Mouse (Mus musculus) liver, embryonic 12.5 days (tissue): ENCODE data around the gene Sod3. TPM values are rescaled to one million over a fixed set of nuclear protein-coding genes. Genes with fewer than 3 reads are reported as not detected.

Source experiments
- ATAC-seq: fragments of 200-750 bp; cut with Nextera tagmentation; 2 replicates; pipeline ENCODE4 v1.8.0; 2017; ENCODE audit warnings: moderate number of reproducible peaks, mild to moderate bottlenecking, moderate library complexity
- H3K27ac ChIP-seq: fragments of 300-500 bp; sonication (generic); 2 replicates; pipeline ENCODE4 v1.5.1; 2016; ENCODE audit warnings: mild to moderate bottlenecking
- H3K27me3 ChIP-seq: fragments of 300-500 bp; sonication (generic); replicated peaks from 2 replicates; pipeline ENCODE4 v1.6.1; 2016; ENCODE audit warnings: mild to moderate bottlenecking, moderate library complexity
- H3K36me3 ChIP-seq: fragments of 300-500 bp; sonication (generic); 2 replicates; pipeline ENCODE4 v1.6.1; 2016; ENCODE audit warnings: mild to moderate bottlenecking, moderate library complexity
- H3K4me1 ChIP-seq: fragments of 300-500 bp; sonication (generic); 2 replicates; pipeline ENCODE4 v1.6.1; 2016
- H3K4me2 ChIP-seq: fragments of 300-500 bp; sonication (generic); 2 replicates; pipeline ENCODE4 v1.6.1; 2016; ENCODE audit warnings: mild to moderate bottlenecking, moderate library complexity
- H3K4me3 ChIP-seq: fragments of 300-500 bp; sonication (generic); 2 replicates; pipeline ENCODE4 v1.5.1; 2016; ENCODE audit warnings: mild to moderate bottlenecking, moderate library complexity
- H3K9ac ChIP-seq: fragments of 300-500 bp; sonication (generic); 2 replicates; pipeline ENCODE4 v1.6.1; 2016; ENCODE audit warnings: mild to moderate bottlenecking, moderate library complexity
- H3K9me3 ChIP-seq: fragments of 300-500 bp; sonication (generic); replicated peaks from 2 replicates; pipeline ENCODE4 v1.6.1; 2016; ENCODE audit warnings: mild to moderate bottlenecking, moderate library complexity
- WGBS: fragments of 180-500 bp; shearing (Covaris S2); methylation state at CpG from one replicate; pipeline ENCODE4 v1.1.7; 2016; ENCODE audit not compliant: insufficient replicate concordance; 5-methylcytosine and 5-hydroxymethylcytosine counted together
- polyA plus RNA-seq: library from polyadenylated mRNA; unstranded; fragments of >200 nt; fragmentation: Nextera tagmentation; extraction: Ambion mirVana; gene quantifications from 2 replicates; pipeline ENCODE4 v1.2.1, GENCODE M21; 2016

Gene Sod3
- polyA plus RNA-seq = 1.9 and 2.0 TPM in 2 replicates

- no peak within 1 kb of the TSS for H3K4me2 ChIP-seq
- no peak for ATAC-seq
These were observed at the start of gene Sod3 for GRCm38 (mm10) chr5:52363468-52364150. Sod3 (plus strand) TSS chr5:52363791.

DNA sequence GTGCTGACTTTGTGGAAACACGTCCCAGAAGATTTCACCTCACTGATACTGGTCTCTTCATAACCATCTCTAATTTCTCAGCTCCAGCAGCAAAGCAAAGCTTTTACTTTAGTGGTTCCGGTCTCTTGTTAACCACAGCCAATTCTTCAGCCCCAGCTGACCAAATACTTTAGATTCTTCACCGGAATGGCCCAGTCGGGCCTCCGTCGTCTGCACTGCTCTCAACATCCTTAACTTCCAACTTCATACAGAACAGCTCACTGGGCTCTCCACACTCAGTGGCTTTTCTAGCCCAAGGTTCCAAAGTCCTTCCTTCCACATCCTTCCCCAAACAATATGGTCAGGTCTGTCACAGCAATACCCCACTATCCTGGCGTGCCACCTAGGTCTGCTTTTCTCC is 46.7 kb upstream of the Sod3 start:
- Histone ChIP-seq H3K4me1 (no peaks in the 10 kb centered on the region), H3K36me3 (no peaks in the 10 kb centered on the region), H3K9me3 (no peaks in the 10 kb centered on the region), H3K4me3 (no peak overlapping the region), H3K27ac (no peak overlapping the region), H3K27me3 (no peaks in the 10 kb centered on the region), H3K9ac (no peak overlapping the region), H3K4me2 (no peak overlapping the region)
- 77% methylated on average over 7 of the region's 7 CpGs for WGBS
- no peak for ATAC-seq

More at GRCm38 (mm10) chr5:52363468-52364150, at the start of gene Sod3:
- Histone ChIP-seq H3K36me3 (no peaks in the 10 kb centered on the region), H3K9me3 (no peaks in the 10 kb centered on the region), H3K27me3 (peaks cover 16% of the 10 kb centered on the region), H3K4me1 (peaks cover 4% of the 10 kb centered on the region; the same call in 1 of the 2 replicates), H3K9ac (no peak within 1 kb of the TSS), H3K4me3 (no peak within 1 kb of the TSS), H3K27ac (no peak within 1 kb of the TSS)
- 27% methylated on average over 11 of the region's 11 CpGs for WGBS

GRCm38 (mm10) chr5:52319499-52319898 is 44.1 kb upstream of the Sod3 start:
- H3K27ac ChIP-seq = no peak overlapping the region
- no peak for ATAC-seq
- H3K9me3 ChIP-seq = no peaks in the 10 kb centered on the region

GRCm38 (mm10) chr5:52332120-52332519 is 31.5 kb upstream of the Sod3 start:
- Histone ChIP-seq H3K4me1 (no peaks in the 10 kb centered on the region), H3K4me2 (no peak overlapping the region), H3K9me3 (no peaks in the 10 kb centered on the region), H3K27ac (no peak overlapping the region), H3K36me3 (no peaks in the 10 kb centered on the region), H3K27me3 (no peaks in the 10 kb centered on the region), H3K4me3 (no peak overlapping the region), H3K9ac (no peak overlapping the region)
- 23% methylated on average over 8 of the region's 8 CpGs for WGBS
- ATAC-seq = no peak

More at GRCm38 (mm10) chr5:52319499-52319898, 44.1 kb upstream of the Sod3 start:
- H3K4me2 ChIP-seq = no peak overlapping the region
- 56% methylated on average over 8 of the region's 8 CpGs for WGBS
- H3K4me3 ChIP-seq = no peak overlapping the region
- no peaks in the 10 kb centered on the region for H3K36me3 ChIP-seq
- H3K4me1 ChIP-seq = no peaks in the 10 kb centered on the region
- no peak overlapping the region for H3K9ac ChIP-seq
- H3K27me3 ChIP-seq = no peaks in the 10 kb centered on the region

- Histone ChIP-seq H3K36me3 (no peaks in the 10 kb centered on the region), H3K4me3 (no peak overlapping the region), H3K9me3 (no peaks in the 10 kb centered on the region), H3K4me2 (no peak overlapping the region), H3K27ac (no peak overlapping the region), H3K27me3 (no peaks in the 10 kb centered on the region; the same call in 1 of the 2 replicates), H3K4me1 (no peaks in the 10 kb centered on the region), H3K9ac (no peak overlapping the region)
- 58% methylated on average over 3 of the region's 3 CpGs for WGBS
- ATAC-seq = no peak
These were observed 28.0 kb upstream of the Sod3 start for GRCm38 (mm10) chr5:52335590-52335989.

DNA sequence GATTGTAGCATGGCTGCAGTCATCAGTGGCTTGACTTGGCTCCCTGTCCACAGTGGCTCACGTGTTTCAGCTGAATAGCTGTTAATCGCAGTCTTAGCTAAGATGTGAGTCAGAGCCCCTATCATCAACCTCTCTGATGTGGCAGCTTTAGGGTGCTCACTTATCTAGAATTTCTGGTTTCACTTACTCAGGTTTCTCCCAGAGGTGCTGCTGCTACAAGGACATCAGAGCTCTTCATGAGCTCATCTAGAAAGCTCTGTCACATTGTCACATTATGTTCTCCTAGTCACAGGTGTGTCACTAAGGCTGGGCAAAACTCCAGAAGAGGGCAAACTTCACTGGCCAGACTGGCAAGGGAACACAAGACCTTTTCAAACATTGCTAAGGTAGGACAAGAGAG is 24.5 kb upstream of the Sod3 start:
- 67% methylated on average over 2 of the region's 2 CpGs for WGBS
- no peak overlapping the region for H3K4me2 ChIP-seq

DNA sequence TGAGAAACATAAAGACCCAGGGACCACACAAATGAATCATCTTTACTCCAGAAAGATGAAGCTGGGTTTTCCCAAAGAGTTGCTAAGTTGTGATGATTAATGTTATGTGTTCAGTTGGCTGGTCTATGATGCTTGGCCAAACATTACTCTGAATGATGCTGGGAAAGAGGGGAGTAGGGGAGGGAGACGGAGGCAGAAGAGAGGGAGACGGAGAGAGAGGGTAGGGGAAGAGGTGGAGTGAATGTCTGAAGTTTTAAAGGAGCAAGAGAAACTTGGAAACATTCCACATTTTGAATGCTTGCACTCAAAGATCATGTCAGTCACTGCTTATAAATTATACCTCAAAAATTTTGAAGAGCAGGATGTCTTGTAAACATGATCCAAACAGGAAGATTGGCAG is 16.7 kb upstream of the Sod3 start:
- no peak overlapping the region for H3K4me2 ChIP-seq
- H3K9ac ChIP-seq = no peak overlapping the region
- no peaks in the 10 kb centered on the region for H3K36me3 ChIP-seq
- WGBS = 70% methylated on average over 2 of the region's 2 CpGs
- no peaks in the 10 kb centered on the region for H3K4me1 ChIP-seq
- ATAC-seq = no peak
- H3K9me3 ChIP-seq = no peaks in the 10 kb centered on the region
- H3K27me3 ChIP-seq = no peaks in the 10 kb centered on the region
- H3K4me3 ChIP-seq = no peak overlapping the region
- H3K27ac ChIP-seq = no peak overlapping the region

More for the DNA sequence above, 24.5 kb upstream of the Sod3 start:
- no peak for ATAC-seq
- no peak overlapping the region for H3K27ac ChIP-seq
- no peaks in the 10 kb centered on the region; the same call in 1 of the 2 replicates for H3K27me3 ChIP-seq
- no peak overlapping the region for H3K9ac ChIP-seq
- H3K36me3 ChIP-seq = no peaks in the 10 kb centered on the region
- H3K4me1 ChIP-seq = no peaks in the 10 kb centered on the region
- H3K4me3 ChIP-seq = no peak overlapping the region
- H3K9me3 ChIP-seq = no peaks in the 10 kb centered on the region

- Histone ChIP-seq H3K9me3 (no peaks in the 10 kb centered on the region), H3K27ac (no peak overlapping the region), H3K9ac (no peak overlapping the region), H3K4me3 (no peak overlapping the region), H3K36me3 (no peaks in the 10 kb centered on the region), H3K27me3 (no peaks in the 10 kb centered on the region), H3K4me1 (no peaks in the 10 kb centered on the region), H3K4me2 (no peak overlapping the region)
- 70% methylated on average over 2 of the region's 2 CpGs for WGBS
- ATAC-seq = no peak
These were observed 13.1 kb upstream of the Sod3 start for GRCm38 (mm10) chr5:52350451-52350850.

DNA sequence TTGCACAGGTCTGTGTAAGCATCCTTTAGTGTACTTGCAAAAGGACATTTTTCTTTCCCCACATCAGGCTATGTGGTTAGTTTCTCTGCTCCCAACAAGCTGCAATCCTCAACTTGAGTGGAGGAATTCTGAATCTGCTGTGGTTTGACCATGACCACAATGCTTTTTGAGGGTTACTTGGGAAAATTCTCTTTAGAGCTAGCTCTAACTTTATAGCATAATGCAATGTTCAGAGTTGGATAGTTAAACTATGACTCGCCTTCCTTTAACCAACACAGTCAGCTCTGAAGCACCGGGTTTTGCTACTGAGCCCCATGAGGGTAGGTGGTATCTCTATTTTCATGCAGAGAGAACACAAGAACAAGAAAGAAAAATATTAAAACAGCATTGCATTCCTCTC is 12.0 kb upstream of the Sod3 start:
- Histone ChIP-seq H3K9me3 (no peaks in the 10 kb centered on the region), H3K4me2 (no peak overlapping the region), H3K27me3 (no peaks in the 10 kb centered on the region), H3K36me3 (no peaks in the 10 kb centered on the region), H3K4me3 (no peak overlapping the region), H3K4me1 (no peaks in the 10 kb centered on the region), H3K27ac (no peak overlapping the region), H3K9ac (no peak overlapping the region)
- no peak for ATAC-seq
- 69% methylated on average over 2 of the region's 2 CpGs for WGBS

DNA sequence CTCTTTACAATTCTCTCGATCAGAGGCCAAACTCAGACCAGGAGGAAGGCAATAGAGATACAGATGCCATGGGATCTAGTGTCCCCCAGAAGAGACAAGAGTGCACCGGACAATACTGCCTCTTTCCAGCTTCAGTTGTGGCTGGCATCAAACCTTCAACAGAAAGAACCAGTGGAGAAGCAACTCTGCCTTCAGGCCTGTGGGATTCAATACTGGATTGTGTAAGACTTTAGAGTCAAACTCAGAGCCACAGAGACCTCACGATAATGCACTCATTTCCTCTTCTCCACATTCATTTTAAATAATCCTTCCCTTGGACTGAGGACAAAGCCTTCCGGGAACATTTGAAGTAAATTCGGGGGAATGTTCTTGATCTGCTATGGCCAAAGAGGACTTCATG is 10.9 kb upstream of the Sod3 start:
- H3K27me3 ChIP-seq = no peaks in the 10 kb centered on the region
- no peak overlapping the region for H3K4me2 ChIP-seq
- no peak for ATAC-seq
- no peak overlapping the region for H3K4me3 ChIP-seq
- no peaks in the 10 kb centered on the region for H3K9me3 ChIP-seq
- no peak overlapping the region for H3K27ac ChIP-seq
- no peak overlapping the region for H3K9ac ChIP-seq
- no peaks in the 10 kb centered on the region for H3K4me1 ChIP-seq
- no peaks in the 10 kb centered on the region for H3K36me3 ChIP-seq
- WGBS = 72% methylated on average over 5 of the region's 5 CpGs

- Histone ChIP-seq H3K9ac (no peak overlapping the region), H3K27me3 (no peaks in the 10 kb centered on the region), H3K9me3 (no peaks in the 10 kb centered on the region), H3K4me1 (no peaks in the 10 kb centered on the region), H3K27ac (no peak overlapping the region), H3K4me2 (no peak overlapping the region), H3K36me3 (no peaks in the 10 kb centered on the region), H3K4me3 (no peak overlapping the region)
- WGBS = 67% methylated on average over 4 of the region's 4 CpGs
- ATAC-seq = no peak
These were observed 9.2 kb upstream of the Sod3 start for GRCm38 (mm10) chr5:52354441-52354840.

GRCm38 (mm10) chr5:52355612-52356011 is 8.0 kb upstream of the Sod3 start:
- H3K4me2 ChIP-seq = no peak overlapping the region
- H3K9ac ChIP-seq = no peak overlapping the region
- H3K27me3 ChIP-seq = no peaks in the 10 kb centered on the region
- H3K36me3 ChIP-seq = no peaks in the 10 kb centered on the region
- no peak overlapping the region for H3K27ac ChIP-seq
- peaks cover under 1% of the 10 kb centered on the region; the same call in 1 of the 2 replicates for H3K4me1 ChIP-seq
- WGBS = 43% methylated on average over 7 of the region's 7 CpGs
- ATAC-seq = no peak
- H3K9me3 ChIP-seq = no peaks in the 10 kb centered on the region
- no peak overlapping the region for H3K4me3 ChIP-seq
